Mouse (Mus musculus): Measurements from ENCODE around the gene Calm1.
A peak's percentile ranks its signal among the peaks of the same experiment; 100 is the strongest.

Calm1 gene

GRCm38 (mm10) chr12:100226073-100226472, 26.8 kb downstream of the Calm1 start:
- no peak for DNase-seq

DNA sequence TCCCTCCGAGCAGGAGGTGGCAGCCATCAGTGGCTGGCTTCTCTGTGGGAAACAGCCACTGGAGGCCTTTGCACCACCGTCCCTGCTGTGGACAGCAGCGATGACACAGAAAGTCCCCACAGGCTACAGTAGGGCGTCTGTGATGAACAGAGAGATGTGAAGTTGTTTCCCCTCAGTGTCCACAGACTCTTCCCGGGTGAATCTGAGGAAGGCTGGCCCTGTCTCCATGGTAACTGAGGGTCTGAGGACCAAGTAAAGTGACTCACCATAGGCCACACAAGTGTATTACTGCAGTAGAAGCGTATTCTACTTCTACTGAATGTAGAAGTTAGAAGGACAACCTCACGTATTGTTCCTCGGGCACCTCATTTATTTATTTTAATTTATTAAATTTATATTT, 27.4 kb downstream of the Calm1 start:
- DNase-seq: no peak

DNA sequence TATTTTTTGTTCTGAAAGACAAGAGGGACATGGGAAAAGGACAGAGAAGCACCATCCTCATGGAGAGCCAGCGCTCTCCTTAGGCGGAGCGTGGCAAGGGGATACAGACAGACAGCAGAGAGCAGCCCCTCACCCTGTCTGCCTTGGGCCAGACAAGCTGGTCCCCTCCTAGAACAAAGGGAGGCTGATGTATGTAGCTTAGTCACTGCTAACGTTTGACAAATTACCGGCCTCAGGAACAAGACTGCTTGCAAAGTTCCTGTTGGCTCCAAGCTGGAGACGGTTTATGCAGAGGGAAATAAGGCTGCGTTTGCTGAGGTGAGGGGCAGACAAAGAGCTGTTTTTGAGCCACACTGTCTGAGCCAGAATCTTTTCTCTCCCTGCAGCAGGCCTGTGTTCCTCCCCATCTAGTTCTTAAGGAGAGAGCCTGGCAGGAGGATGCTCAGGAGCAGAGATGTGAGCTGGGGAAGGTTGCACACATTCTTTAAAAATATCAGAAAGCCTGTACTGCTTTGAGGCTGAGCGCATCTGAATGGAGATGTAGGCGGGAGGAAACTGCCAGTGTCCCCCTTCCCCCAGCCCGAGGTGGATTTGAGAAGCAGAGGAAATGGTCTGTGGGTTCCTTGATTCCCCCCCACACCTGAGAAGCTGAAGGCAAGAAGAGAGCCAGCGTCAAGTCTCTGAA, 28.9 kb downstream of the Calm1 start:
- no peak for DNase-seq

- DNase-seq: no peak
Measured at GRCm38 (mm10) chr12:100234201-100234600, 35.0 kb downstream of the Calm1 start.

DNA sequence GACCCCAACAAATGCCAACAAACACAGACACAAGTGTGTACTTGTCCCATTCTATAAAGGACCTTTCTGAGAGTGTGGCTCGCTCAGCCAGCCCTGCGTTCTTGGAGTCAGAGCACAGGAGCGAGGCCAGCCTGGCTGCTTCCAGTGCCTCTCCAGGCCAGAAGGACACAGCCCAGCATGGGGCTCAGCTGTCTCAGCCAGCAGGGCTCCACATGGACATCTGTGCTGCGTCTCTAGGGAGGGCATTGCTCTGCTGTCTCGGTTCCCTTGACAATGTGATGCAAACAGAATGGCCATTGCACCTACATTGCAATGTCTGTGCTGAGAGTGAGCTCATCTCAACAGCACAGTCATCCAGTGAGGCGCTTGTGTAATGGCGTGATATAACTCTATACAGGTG, 35.7 kb downstream of the Calm1 start:
- DNase-seq: peak; percentile 63 to 66

GRCm38 (mm10) chr12:100235423-100235822, 36.2 kb downstream of the Calm1 start:
- DNase-seq: no peak

DNA sequence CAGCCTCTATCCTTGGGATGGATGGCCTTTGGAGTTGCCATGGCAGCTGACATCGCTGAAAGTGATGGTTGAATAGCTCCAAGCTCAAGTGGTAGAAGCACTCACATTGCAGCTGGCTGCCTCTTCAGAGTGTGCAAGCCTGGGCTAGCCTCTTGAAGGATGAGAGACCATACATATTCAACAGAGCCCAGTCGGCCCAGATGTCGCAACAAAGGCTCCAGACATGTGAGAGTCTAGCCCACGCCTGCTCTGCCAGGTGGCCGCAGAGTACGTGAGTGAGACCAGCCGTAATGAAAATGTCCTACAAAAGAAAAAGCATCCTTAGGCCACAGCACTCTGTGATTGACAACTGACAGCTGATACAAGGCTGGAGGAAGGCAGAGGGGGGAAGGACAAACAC, 40.2 kb downstream of the Calm1 start:
- DNase-seq: no peak

GRCm38 (mm10) chr12:100239807-100240206, 40.6 kb downstream of the Calm1 start:
- peak; percentile 41 to 49 for DNase-seq

DNA sequence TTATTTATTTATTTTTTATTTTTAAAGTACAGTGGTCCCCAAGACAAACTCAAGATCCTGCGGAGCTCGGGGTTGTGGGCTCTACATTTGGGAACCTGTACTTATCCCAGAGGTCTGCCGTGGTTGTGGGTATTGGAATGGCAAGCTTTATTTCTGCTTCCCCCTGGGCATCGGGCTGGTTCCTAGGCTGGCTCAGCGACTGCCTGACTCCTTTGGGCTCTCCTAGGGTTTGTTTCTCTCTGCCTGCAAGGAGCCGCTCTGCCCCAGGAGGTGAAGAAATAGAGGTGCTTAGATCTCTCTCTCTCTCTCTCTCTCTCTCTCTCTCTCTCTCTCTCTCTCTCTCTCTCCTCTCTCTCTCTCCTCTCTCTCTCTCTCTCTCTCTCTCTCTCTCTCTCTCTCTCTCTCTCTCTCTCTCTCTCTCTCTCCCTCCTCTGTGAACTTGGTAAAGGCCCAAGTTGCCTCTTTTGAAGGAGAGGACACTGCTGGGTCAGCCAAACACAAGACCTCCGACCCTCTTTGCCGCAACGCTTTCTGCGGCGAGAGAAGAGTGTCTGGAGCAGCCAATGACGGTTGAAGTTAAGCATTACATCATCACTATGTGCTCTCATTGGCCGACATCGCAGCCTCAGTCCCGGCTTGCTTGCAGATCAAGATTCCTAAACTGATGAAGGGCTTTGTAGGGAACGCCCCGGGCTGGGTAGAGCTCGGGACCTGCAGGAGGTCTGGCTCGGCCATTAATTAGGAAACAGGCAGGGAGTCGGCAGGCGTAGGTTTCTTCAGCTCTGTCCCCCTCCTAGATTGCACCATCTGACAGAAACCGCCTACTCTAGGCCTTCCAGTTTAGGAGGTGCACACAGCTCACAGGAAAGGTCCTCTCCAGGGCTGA, 42.9 kb downstream of the Calm1 start:
- DNase-seq: peak; percentile 79 to 86

DNA sequence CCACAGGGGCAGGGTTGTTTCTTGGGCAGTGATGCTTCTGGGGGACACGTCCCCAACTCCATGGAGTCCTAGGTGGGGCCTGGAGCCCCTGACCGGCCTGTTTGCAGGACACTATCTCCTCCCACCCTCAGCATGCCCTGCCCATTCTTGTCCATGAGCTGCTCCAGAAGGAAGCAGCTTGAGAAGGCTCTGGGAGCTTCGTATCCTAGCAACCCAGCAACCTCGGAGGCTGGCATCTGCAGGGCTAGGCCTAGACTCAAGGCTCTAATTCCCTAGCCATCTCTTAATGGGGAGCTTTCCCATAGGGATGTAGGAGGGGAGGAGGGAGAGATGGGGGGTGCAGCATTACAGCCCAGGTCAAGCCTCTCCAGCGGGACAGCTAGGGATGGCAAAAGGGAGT, 45.3 kb downstream of the Calm1 start:
- peak; percentile 38 to 47 for DNase-seq

DNA sequence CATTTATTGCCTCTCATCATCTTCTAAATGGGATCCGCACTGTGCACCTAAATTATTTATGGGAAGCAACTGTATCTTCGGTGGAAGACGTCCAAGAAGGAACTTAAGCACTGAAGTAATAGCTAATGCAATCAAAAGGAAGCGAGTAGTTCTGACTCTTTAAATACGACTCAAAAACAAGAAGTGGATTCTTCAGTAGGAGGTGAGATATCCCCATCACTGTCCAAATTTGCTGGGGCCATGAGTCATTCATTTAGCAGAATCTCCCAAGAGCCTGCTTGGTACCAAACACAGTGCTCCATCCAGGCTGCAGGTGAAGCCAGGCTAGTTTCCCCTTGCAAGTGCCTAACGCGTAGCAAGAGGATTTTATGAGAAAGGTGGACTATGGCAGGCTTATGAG, 49.9 kb downstream of the Calm1 start:
- no peak for DNase-seq

GRCm38 (mm10) chr12:100254471-100254870, 55.2 kb downstream of the Calm1 start:
- no peak for DNase-seq

DNA sequence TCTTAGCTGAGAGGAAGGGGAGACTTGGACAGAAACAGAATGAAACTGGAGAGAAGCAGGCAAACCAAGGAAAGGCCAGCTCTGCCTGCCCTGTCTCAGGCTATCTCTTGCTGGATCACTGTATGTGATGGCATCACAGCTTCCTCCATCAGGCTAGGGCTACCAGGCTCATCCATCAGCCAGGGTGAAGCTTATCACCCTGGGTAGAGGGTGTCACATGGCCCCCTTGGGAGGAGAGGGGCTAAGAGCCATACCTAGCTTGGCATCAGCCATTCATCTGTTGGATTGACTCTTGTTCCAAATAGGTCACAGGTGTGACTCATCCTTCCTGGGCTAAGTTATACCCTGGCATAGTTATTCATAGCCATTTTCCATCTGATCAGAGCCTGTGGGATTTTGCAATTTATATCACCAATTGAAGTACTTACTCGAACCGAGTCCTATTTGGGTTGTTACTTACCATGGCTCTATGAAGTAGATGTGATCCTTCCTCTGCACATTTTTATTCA, 56.3 kb downstream of the Calm1 start:
- DNase-seq: peak; percentile 47 to 52

GRCm38 (mm10) chr12:100257779-100258178, 58.5 kb downstream of the Calm1 start:
- DNase-seq: no peak
